Mouse (Mus musculus) midbrain, postnatal 0 days (tissue): ENCODE measurements around the gene Srebf1. TPM values are rescaled to one million over a fixed set of nuclear protein-coding genes. Genes with fewer than 3 reads are reported as not detected.
A peak's percentile ranks its signal among the peaks of the same experiment; 100 is the strongest.

Experiments
- ATAC-seq: fragments of 200-750 bp; cut with Nextera tagmentation; 2 replicates; pipeline ENCODE4 v1.8.0; 2017; ENCODE audit warnings: moderate number of reproducible peaks, mild to moderate bottlenecking, moderate TSS enrichment, moderate library complexity; ENCODE audit not compliant: low FRiP score
- DNase-seq: peaks from one replicate; pipeline ENCODE4 v3.0.0-alpha.2; 2015; ENCODE audit warnings: low spot score
- H3K27ac ChIP-seq: fragments of 300-500 bp; sonication (generic); 2 replicates; pipeline ENCODE4 v1.5.1; 2014; ENCODE audit warnings: low read depth, mild to moderate bottlenecking, low read length, mixed read lengths
- H3K27me3 ChIP-seq: fragments of 300-500 bp; sonication (generic); 2 replicates; pipeline ENCODE4 v1.6.1; 2014; ENCODE audit warnings: low read length, control low read depth, mixed read lengths; ENCODE audit not compliant: insufficient read depth
- H3K36me3 ChIP-seq: fragments of 300-500 bp; sonication (generic); 2 replicates; pipeline ENCODE4 v1.6.1; 2014; ENCODE audit warnings: low read length, control low read depth, mixed read lengths; ENCODE audit not compliant: insufficient read depth
- H3K4me1 ChIP-seq: fragments of 300-500 bp; sonication (generic); 2 replicates; pipeline ENCODE4 v1.6.1; 2014; ENCODE audit warnings: mild to moderate bottlenecking, control low read depth, antibody characterized with exemption, low read length, mixed read lengths; ENCODE audit not compliant: insufficient read depth
- H3K4me2 ChIP-seq: fragments of 300-500 bp; sonication (generic); 2 replicates; pipeline ENCODE4 v1.6.1; 2014; ENCODE audit warnings: low read depth, mild to moderate bottlenecking, low read length, mixed read lengths; ENCODE audit not compliant: poor library complexity, severe bottlenecking
- H3K4me3 ChIP-seq: fragments of 300-500 bp; sonication (generic); 2 replicates; pipeline ENCODE4 v1.5.1; 2014; ENCODE audit warnings: low read depth, mild to moderate bottlenecking, low read length, moderate library complexity
- H3K9ac ChIP-seq: fragments of 300-500 bp; sonication (generic); replicated peaks from 2 replicates; pipeline ENCODE4 v1.6.1; 2014; ENCODE audit warnings: mild to moderate bottlenecking, low read length, moderate library complexity, mixed read lengths; ENCODE audit not compliant: poor library complexity, severe bottlenecking
- H3K9me3 ChIP-seq: fragments of 300-500 bp; sonication (generic); 2 replicates; pipeline ENCODE4 v1.6.1; 2016; ENCODE audit warnings: low read length, control low read depth
- CTCF ChIP-seq: IDR thresholded peaks from 2 replicates; pipeline ENCODE4 v1.5.1; 2016; ENCODE audit warnings: antibody characterized with exemption, mild to moderate bottlenecking
- WGBS: fragments of 180-500 bp; shearing (Covaris S2); extraction: QIAGEN DNeasy Blood & Tissue Kit; methylation state at CpG from one replicate; pipeline ENCODE4 v1.1.7; 2014; 5-methylcytosine and 5-hydroxymethylcytosine counted together
- polyA plus RNA-seq: library from polyadenylated mRNA; unstranded; fragments of >200 nt; fragmentation: Nextera tagmentation; extraction: Ambion mirVana; gene quantifications from 2 replicates; pipeline ENCODE4 v1.2.1, GENCODE M21; 2015
- total RNA-seq: library from RNA; depleted of rRNA; stranded (reverse); fragments of >200 nt; gene quantifications from 2 replicates; pipeline ENCODE4 v1.2.3, GENCODE M21; 2014

The Srebf1 gene
- total and polyA plus RNA-seq, 2 experiments from 2014 or later: 34.5 to 96.5 TPM

DNA sequence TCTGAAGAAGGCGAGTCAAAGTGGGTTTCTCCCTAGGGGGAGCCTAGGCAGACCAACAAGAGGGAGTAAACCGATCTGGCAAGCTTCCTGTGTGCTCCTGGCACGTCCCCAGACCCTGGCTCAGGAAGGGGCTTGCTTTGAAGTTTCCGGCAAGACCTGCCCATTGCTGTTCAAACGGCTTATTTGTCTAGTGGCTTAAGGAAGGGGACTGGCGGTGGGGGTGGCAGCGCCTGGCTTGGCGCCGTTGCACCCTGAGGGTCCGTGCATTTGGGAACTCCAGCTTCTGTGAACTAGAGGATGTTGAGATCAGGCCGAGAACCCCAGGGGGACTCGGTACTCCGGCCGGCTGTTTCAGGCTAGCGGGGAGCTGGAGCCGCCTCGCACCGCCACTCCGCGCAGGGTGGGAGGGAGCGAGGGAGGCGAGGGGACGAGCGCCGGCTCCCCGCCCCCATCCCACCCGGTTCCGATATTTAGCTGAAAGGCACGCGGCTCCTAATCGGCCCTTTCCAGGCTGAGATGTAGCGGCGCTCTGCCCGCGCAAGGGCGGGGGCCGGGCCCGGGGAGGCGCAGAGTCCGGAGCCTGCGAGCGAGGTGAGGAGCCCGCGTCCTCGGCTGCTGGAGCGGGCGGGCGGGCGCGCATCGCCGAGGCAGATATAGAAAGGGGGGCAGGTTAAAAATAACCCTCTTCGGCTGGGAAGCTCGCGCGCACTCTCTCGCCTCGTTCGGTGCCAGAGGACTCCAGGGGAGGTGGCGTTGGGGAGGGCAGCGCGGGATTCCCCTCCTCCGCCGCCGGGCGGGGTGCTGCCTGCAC lies 46.8 kb downstream of the Srebf1 start:
- Histone ChIP-seq H3K36me3 (peaks cover 1% of the 10 kb centered on the region; the same call in 1 of the 2 replicates), H3K4me3 (peak overlapping the region; percentile 63), H3K9ac (peak overlapping the region; percentile 91), H3K27ac (peak overlapping the region; percentile 99), H3K9me3 (no peaks in the 10 kb centered on the region), H3K4me2 (peak overlapping the region; percentile 94), H3K27me3 (no peaks in the 10 kb centered on the region), H3K4me1 (peaks cover 23% of the 10 kb centered on the region; the same call in 1 of the 2 replicates)
- ATAC-seq: peak; percentile 72
- peak; percentile 72 for DNase-seq
- TF ChIP-seq CTCF: no peak
- WGBS: 0% methylated on average over 50 of the region's 66 CpGs

DNA sequence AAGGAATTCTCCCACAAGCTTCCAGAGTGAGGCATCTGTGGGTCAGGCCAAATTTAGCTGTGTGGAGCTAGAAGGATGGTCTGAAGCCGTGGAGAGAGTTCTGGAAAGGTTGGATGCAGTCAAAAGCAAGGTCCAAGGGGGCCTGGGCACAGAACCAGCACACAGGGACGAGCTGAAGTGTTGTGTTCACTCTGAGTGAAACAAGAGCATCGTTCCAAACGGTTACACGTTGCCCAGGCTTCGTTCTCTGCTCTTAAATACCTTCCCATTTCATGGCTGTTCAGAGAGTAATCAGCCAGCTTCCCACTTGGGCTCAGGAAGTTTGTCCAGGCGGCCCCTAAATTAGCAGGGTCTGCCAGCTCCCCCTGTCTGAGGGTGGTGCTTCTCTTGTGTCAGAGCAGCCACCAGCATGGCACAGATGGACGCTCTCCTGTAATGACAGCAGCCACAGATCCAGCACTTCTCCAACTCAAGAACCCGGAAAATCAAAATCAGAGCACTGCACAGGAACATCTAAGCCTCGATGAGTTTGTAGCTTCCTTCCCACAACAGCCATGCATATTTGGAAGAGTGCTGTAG lies 48.7 kb downstream of the Srebf1 start:
- Histone ChIP-seq H3K4me3 (no peak overlapping the region), H3K4me2 (no peak overlapping the region), H3K4me1 (peaks cover 27% of the 10 kb centered on the region), H3K9ac (no peak overlapping the region), H3K27me3 (no peaks in the 10 kb centered on the region), H3K27ac (no peak overlapping the region), H3K36me3 (no peaks in the 10 kb centered on the region; the same call in 1 of the 2 replicates), H3K9me3 (no peaks in the 10 kb centered on the region)
- TF ChIP-seq CTCF: no peak
- ATAC-seq (no peak), DNase-seq (no peak)
- WGBS: 80% methylated on average over 10 of the region's 10 CpGs

DNA sequence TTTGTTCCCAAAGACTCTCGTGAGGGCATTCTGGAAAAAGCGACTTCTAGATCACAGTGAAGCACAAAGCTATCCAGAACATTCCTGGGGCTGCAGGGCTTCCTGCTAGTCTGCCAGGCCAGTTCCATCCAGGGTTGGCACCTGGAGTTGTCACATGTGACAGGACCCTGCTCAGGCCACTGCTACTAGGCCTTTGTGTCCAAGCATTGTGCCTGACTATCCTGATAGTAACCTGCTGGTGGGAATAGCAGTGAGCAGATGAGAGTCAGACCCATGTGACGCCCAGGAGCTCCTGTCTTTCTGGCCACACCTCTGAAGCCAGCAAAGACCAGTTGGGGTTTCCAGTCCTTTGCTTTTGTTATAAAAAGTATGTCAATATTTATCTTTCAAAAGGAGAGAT lies 50.3 kb downstream of the Srebf1 start:
- peaks cover 26% of the 10 kb centered on the region for H3K4me1 ChIP-seq
- 82% methylated on average over 3 of the region's 3 CpGs for WGBS
- no peak for TF ChIP-seq CTCF

DNA sequence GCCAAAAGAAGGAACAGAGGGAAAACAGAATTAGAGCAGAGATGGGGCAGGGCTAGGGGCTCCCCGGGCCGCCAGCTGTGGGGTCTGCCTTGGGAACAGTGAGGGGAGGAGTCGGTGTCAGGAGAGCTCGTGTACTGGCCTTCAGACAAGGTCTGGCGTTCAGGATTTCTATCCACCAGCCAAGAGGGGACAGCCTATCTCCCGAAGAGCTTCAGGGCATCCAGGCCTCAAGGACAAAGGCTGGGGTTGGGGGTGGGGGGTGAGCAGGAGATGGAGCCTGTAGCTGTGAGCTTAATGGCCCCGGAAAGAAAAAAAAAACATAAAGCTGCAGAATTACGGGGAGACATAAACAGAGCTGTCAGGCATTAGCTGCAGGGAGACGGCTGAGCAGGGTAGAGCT lies 53.6 kb downstream of the Srebf1 start:
- no peak for TF ChIP-seq CTCF
- Histone ChIP-seq H3K36me3 (no peaks in the 10 kb centered on the region; the same call in 1 of the 2 replicates), H3K27me3 (no peaks in the 10 kb centered on the region), H3K4me1 (peaks cover 28% of the 10 kb centered on the region), H3K9ac (peak overlapping the region; percentile 24; the same call in 1 of the 2 replicates), H3K27ac (peak overlapping the region; percentile 67), H3K4me3 (no peak overlapping the region), H3K4me2 (peak overlapping the region; percentile 15; the same call in 1 of the 2 replicates), H3K9me3 (no peaks in the 10 kb centered on the region)
- ATAC-seq: no peak
- DNase-seq: no peak
- WGBS: 16% methylated on average over 9 of the region's 9 CpGs

More for the DNA sequence above, 50.3 kb downstream of the Srebf1 start:
- H3K4me3 ChIP-seq: no peak overlapping the region
- no peak for DNase-seq
- no peak overlapping the region for H3K27ac ChIP-seq
- no peaks in the 10 kb centered on the region for H3K27me3 ChIP-seq
- H3K4me2 ChIP-seq: no peak overlapping the region
- no peak overlapping the region for H3K9ac ChIP-seq
- H3K36me3 ChIP-seq: no peaks in the 10 kb centered on the region; the same call in 1 of the 2 replicates
- H3K9me3 ChIP-seq: no peaks in the 10 kb centered on the region
- ATAC-seq: no peak

DNA sequence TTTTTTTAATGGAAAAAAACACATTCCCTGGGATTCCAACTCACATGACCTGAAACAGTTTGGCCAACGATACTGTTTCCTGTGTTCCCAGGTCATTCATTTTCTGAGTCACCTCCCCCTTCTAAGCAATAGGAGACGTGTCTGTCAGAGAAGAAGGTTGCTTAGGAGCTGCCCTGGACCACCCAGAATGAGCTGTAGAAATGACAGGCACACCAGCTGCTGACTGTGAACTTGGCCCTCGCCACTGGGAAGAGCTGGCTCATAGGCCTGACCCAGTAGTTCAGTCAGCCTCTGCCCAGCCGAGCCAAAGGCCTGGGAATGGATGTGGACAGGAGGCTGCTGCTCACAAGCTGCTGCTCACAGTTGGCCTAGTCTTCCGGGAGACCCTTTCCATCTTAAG lies 57.3 kb downstream of the Srebf1 start:
- Histone ChIP-seq H3K4me3 (no peak overlapping the region), H3K4me1 (peaks cover 52% of the 10 kb centered on the region), H3K36me3 (no peaks in the 10 kb centered on the region), H3K9ac (no peak overlapping the region), H3K27ac (no peak overlapping the region), H3K27me3 (no peaks in the 10 kb centered on the region), H3K9me3 (no peaks in the 10 kb centered on the region), H3K4me2 (no peak overlapping the region)
- no peak for ATAC-seq
- 43% methylated on average over 5 of the region's 5 CpGs for WGBS
- no peak for TF ChIP-seq CTCF
- DNase-seq: peak; percentile 85

DNA sequence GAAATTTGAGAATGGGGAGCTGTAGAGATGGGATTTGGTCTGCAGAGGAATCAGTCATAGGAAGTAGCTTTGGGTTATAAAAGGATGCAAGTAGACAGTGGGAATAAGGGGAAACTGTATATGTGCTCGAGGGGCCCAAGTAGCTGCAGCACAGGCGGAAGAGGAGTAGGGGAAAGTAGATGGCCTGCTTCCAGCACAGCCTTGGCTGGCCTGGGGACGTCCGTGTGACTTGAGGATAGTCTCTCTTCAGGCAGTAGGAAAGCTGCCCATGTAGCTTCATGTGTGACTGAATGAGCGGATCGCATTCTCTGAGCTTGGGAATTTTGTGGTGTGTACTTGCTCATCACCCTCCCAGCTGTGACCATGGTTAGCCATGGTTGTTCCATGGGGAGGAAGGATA lies 57.9 kb downstream of the Srebf1 start:
- Histone ChIP-seq H3K36me3 (no peaks in the 10 kb centered on the region), H3K4me2 (no peak overlapping the region), H3K27ac (peak overlapping the region; percentile 38; the same call in 1 of the 2 replicates), H3K9me3 (no peaks in the 10 kb centered on the region), H3K4me3 (no peak overlapping the region), H3K9ac (no peak overlapping the region), H3K4me1 (peaks cover 54% of the 10 kb centered on the region), H3K27me3 (no peaks in the 10 kb centered on the region)
- no peak for TF ChIP-seq CTCF
- ATAC-seq (no peak), DNase-seq (no peak)
- 83% methylated on average over 6 of the region's 6 CpGs for WGBS
